Mouse (Mus musculus) kidney, postnatal 25 days (tissue): Measurements from ENCODE around the gene Rem2.
A peak's percentile ranks its signal among the peaks of the same experiment; 100 is the strongest.

ENCODE experiments used
- DNase-seq, 2 experiments: peaks; one replicate each; pipeline ENCODE4 v3.0.0; 2021; ENCODE audit warnings: mixed read lengths in 2 of 2

Gene Rem2

GRCm38 (mm10) chr14:54492345-54493131 is 16.6 kb downstream of the Rem2 start:
- no peak for DNase-seq

- no peak for DNase-seq
Measured at GRCm38 (mm10) chr14:54493236-54493635, 17.3 kb downstream of the Rem2 start.

DNA sequence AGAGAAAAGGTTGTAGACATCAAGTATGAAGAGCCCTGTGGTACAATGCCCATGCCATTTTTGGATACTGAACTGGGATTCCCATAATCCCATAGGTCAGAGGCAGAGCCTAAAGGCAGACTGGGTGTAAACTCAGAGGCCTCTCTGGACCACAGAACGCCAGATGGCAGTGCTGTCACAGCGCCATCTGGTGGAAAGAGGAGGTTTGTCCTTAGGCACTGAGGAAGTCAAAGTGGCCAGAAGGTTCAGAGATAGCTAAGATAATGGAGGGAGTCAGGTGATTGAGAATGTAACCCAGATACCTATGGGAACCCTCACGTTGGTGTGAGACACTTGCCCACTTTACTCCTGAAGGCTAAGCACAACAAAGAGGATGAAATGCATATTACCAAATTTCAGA is 18.3 kb downstream of the Rem2 start:
- peak; percentile 67 to 83 for DNase-seq

- DNase-seq, result peak; percentile 31 to 70
Measured at GRCm38 (mm10) chr14:54496706-54497105, 20.8 kb downstream of the Rem2 start.

DNA sequence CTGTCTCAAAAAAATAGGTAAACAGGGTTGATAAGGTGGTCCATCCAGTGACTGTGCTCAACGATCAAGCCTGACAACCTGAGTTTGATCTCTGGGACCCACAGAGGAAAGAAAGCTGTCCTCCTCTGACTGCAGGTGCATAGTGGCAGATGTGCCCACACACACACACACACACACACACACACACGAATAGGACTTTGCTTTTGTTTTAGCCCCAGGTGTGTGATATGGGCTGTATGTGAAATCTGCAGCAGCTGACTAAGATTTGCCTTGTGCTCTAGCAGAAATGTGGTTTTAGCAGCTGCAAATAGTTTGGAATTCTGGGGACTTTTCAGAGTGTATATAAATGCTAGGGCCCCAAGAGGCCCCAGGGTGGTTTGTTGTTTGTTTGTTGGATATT is 23.4 kb downstream of the Rem2 start:
- no peak for DNase-seq

DNA sequence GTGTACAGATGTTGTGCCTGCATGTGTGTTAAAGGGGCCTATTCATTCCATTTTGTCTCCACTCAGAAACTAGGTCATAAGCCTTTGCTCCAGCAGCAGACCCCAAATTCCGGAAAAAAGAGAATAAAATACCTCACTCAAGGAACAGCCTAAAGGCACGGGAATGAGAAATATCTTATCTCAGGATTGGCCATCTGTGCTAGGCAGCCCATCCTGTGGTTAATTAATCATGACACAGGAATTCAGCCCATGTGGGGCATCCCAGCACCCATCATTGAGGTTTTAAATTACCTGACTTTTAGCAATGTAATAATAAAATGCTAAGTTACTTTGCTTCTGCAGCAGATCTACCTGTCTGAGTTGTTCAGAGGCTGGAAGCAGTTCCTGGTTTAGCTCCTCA is 25.5 kb downstream of the Rem2 start:
- no peak for DNase-seq

DNA sequence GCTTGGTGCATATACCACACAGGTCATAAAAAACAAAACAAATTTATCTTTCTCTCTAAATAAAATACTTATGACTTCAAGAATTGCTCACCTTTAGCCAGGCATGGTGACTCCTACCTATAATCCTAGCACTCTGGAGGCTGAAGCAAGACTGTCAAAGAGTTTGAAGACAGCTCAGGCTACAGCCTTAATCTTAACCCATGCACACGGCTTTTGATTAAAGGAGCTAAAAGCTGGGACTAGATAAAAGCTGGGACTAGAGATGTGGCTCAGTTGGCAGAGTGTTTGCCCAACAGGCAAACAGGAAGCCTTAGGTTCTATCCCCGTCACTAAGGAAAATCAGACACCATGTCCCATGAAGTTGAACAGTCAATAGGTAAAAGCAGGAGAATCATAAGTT is 27.2 kb downstream of the Rem2 start:
- DNase-seq, result no peak

DNA sequence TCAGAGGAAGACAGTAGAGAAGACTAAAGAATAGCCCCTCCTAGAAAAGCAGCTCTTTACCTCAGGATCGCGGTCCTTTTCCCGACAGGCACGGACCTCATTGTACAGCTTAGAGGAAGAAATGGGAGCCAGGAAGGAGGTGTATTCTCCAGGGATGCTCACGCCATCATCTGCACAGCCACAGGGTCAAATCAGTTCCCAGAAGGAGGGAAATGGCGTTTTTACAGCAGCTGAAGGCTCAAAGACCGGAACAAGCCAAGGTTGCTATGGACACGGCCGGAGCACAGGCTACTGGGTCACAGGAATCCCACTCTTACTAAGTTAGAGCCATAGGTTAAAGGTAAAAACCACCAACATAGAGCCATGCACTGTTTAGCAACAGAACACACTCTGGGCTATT is 33.9 kb downstream of the Rem2 start:
- no peak for DNase-seq

DNA sequence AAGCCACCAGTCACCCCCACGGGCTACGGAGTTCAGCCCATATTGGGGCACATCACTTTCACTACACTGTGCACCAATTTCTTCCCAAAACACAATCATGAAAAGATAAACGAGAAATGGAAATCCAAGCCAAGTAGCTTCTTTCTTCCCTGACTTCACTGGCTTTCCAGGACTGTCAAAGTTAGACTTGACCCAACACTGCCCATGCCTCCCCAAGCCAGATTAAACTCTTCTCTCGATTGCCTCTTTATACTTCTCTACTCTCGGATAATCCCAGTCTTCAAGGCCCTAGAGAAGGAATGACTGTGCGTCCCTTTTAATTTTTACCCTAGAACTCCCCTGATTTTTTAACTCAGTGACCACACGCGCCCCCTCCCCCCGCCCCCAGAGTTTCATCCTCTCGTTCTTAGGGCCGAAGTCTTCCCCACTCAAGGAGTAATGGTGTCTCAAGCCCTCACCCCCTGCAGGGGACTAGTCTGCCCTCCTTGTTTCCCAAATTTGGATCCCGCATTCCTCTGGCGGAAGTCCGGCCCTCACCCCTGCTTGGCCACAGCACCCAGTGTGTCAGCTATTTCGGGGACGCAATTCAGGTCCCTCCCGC is 40.9 kb downstream of the Rem2 start:
- no peak for DNase-seq

DNA sequence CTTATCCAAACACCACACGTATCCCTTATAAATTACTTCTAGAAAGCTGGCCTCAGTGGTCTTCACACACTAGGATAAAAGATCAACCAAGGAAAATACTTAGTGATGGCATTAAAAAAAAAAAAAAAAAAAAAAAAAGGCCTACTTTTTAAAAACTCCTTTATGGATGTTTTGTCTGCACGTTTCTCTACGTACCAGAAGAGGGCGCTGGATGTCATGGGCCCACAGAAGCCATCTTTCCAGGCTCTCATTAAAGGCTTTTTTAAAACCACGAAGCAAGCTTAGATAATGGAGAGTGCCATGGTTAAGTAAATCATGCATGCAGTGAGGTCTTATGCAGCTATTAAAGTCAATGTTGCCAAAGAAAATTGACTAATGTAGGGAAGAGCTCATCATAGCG is 47.7 kb downstream of the Rem2 start:
- no peak for DNase-seq

GRCm38 (mm10) chr14:54527227-54528006 is 51.5 kb downstream of the Rem2 start:
- peak in 1 of 2 experiments; percentile 29 for DNase-seq

DNA sequence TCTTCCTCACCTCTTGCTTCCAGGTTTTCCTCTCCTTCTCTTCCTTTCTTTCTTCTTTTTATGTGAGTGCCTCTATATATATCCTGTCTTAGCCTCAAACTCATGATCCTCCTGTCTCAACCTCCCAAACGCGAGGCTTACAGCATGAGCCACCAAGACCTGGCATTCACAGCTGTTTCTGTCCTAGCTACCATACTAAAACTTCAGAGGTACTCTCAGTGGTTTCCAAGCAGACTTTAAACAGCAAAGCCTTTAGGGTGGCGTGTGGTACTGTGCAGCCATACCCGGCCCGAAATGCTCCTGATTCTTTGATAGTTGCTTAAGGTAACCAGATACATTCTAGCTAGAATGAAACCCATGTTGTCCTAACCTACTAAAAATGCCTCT is 52.1 kb downstream of the Rem2 start:
- no peak for DNase-seq

DNA sequence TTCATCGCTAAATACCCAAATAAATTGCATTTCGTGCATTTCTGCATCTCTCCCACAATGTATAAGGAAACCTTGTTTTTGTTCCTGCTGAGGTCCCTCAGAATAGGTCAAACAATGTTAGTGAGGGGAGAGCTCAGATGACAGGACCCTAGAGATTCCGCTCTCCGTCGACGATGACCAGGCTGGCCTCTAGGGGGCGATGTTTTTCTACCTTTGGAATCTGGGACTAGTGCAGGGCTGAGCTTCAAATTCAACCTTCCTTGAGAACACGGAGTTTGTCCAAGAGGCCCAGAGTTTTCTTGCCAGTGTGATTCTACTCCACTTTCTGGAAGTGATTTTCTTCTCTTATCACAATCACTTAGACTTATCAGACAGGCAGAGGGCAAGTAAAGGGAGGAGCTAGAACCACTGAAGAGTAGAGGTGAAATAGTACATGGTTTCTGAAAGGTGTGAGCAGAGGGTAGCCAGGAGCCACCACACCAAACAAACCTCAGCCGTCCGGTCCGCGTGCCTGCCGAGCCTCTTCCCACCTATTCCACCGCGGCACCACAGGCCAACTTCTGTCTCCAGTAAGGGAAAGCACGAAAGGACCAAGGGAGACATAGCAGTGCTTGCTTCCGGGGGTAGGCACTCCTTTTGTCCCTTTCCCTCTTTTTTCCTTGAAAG is 52.7 kb downstream of the Rem2 start:
- peak; percentile 78 to 91 for DNase-seq
